Mouse (Mus musculus): Measurements from ENCODE around the gene Uts2. TPM values are rescaled to one million over a fixed set of nuclear protein-coding genes. Genes with fewer than 3 reads are reported as not detected.

Gene Uts2
- total and polyA plus RNA-seq, 3 experiments, result not detected

DNA sequence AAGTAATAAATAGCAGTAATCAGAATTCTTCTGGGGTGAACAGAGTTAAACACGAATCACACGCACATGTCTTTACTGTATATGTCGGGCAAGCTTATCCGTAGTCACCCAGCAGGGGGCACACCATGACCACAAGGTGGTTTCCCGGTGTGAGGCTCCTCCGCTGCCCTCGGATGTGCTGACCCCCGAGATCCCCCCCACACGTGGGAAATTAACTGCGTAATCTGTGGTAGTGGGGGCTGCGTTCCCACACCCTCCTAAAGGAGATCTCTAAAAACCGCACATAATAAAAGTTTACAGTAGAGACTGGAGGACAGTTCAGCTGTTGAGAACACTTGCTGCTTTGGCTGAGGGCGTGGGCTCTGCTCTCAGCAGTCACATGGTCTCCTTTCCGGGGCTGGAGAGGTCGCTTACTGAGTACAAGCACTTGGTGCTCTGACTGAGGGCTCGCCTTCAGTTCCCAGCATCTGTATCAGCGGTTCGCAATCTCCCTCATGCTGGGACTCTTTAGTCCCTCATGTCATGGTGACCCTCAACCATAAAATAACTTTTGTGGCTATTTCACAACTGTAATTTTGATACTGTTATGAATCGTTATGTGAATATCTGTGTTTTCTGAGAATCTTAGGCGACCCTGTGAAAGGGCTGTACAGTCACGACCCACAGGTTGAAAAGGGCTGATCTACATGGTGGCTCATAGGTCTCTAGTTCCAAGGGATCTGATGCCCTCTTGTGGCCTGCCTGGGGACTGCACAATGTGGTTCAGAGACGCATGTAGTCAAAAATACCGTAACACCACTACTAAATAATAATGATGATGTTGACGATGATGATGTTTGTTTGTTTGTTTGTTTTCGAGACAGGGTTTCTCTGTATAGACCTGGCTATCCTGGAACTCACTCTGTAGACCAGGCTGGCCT is 32.0 kb upstream of the Uts2 start:
- peak overlapping the region; percentile 72 for H3K27ac ChIP-seq (ENCODE audit: insufficient read depth, low read depth)
- H3K36me3 ChIP-seq (replicated peaks in 1 of 2; ENCODE audit: control insufficient read depth in 1 of 2, insufficient read depth in 1 of 2, low read length in 1 of 2), result no peaks in the 10 kb centered on the region
- dilution Hi-C loops (cut with MboI; ENCODE audit: extremely low pct_ligation_motif_present, extremely low pct_unique_long_range_greater_than_20kb, low sequenced_read_pairs), result no loop called here
- peak overlapping the region; percentile 54 for H3K4me2 ChIP-seq (ENCODE audit: insufficient read depth, low read depth, poor library complexity, severe bottlenecking)
- H3K4me1 ChIP-seq (ENCODE audit: control insufficient read depth in 1 of 2, insufficient read depth in 2 of 2), result peaks cover 0 to 18% of the 10 kb centered on the region in 2 experiments; a peak in 2 of 4 replicates
- H3K9me3 ChIP-seq (replicated peaks; ENCODE audit: low read length), result peaks cover 1% of the 10 kb centered on the region
- TF ChIP-seq USF1 (IDR thresholded peaks at IDR 0.05; ENCODE audit: low read depth, low read length), result peak; percentile 63
- TF ChIP-seq TCF12 (IDR thresholded peaks at IDR 0.05; ENCODE audit: low read depth, low read length), result peak; percentile 24; the same call in 1 of the 2 replicates
- 0 out of 2 replicates have a peak, but pooled peaks have one; percentile 55 for TF ChIP-seq TBP (conservative IDR thresholded peaks at IDR 0.05; ENCODE audit: low read depth, low read length)
- no peak; the same call in 1 of the 2 replicates for TF ChIP-seq SIN3A (IDR thresholded peaks at IDR 0.05; ENCODE audit: low read length)
- no peak for TF ChIP-seq MEF2A (IDR thresholded peaks at IDR 0.05; ENCODE audit: borderline replicate concordance, low read depth, low read length)
- peak; percentile 59 for TF ChIP-seq MAX (IDR thresholded peaks at IDR 0.05; ENCODE audit: low read length)
- peak; percentile 82 for TF ChIP-seq RAD21 (IDR thresholded peaks at IDR 0.05; ENCODE audit: low read depth, low read length)
- TF ChIP-seq KAT2A (IDR thresholded peaks at IDR 0.05; ENCODE audit: insufficient replicate concordance, low read length), result no peak
- no peak for TF ChIP-seq POLR2AphosphoS2 (IDR thresholded peaks at IDR 0.05; ENCODE audit: low read depth, low read length)
- peak; percentile 75 for TF ChIP-seq SMC3 (IDR thresholded peaks at IDR 0.05; ENCODE audit: low read depth, low read length)
- peak; percentile 58 for TF ChIP-seq USF2 (conservative IDR thresholded peaks at IDR 0.05; ENCODE audit: low read depth, low read length)
- peak; percentile 76 to 87 for TF ChIP-seq CTCF (conservative IDR thresholded peaks at IDR 0.05 in 1 of 2, IDR thresholded peaks at IDR 0.05 in 1 of 2; ENCODE audit: low read depth in 2 of 2, low read length in 2 of 2)
- no peak for TF ChIP-seq ZKSCAN1 (IDR thresholded peaks at IDR 0.05; ENCODE audit: borderline replicate concordance, low read depth, low read length)
- 0 out of 2 replicates have a peak, but pooled peaks have one; percentile 19 for TF ChIP-seq IRF4 (IDR thresholded peaks at IDR 0.05; ENCODE audit: low read depth, low read length)
- no peak for TF ChIP-seq EP300 (IDR thresholded peaks at IDR 0.05; ENCODE audit: low read length)
- peak; percentile 93 for TF ChIP-seq MYC (IDR thresholded peaks at IDR 0.05; ENCODE audit: low read depth, low read length)
- 0 out of 2 replicates have a peak, but pooled peaks have one; percentile 54 for TF ChIP-seq CHD1 (IDR thresholded peaks at IDR 0.05; ENCODE audit: low read depth, low read length)
- TF ChIP-seq BHLHE40 (IDR thresholded peaks at IDR 0.05; ENCODE audit: low read depth, low read length), result peak; percentile 58
- in situ Hi-C loops (cut with MboI; ENCODE audit: low pct_ligation_motif_present, low pct_unique_long_range_greater_than_20kb, low sequenced_read_pairs), result loop anchor here (5.0 to 10.0 kb wide), 4 partner anchors 42 to 308 kb away; no protein-coding TSS in a partner anchor
- peak overlapping the region; percentile 61 for H3K9ac ChIP-seq (ENCODE audit: insufficient read depth, low read depth)
- DNase-seq (ENCODE audit: extremely low read depth), result peak; percentile 94
- no peaks in the 10 kb centered on the region for H3K27me3 ChIP-seq (replicated peaks)
- peak overlapping the region; percentile 39 to 59 (median 50) for H3K4me3 ChIP-seq (replicated peaks in 1 of 3; ENCODE audit: low read depth in 2 of 3, low read length in 2 of 3, poor library complexity in 1 of 3)
- H3K79me2 ChIP-seq (replicated peaks; ENCODE audit: control insufficient read depth, extremely low read depth, insufficient read depth, poor library complexity, severe bottlenecking), result no peaks in the 10 kb centered on the region

- DNase-seq (ENCODE audit: extremely low read depth), result no peak
- in situ Hi-C loops (cut with MboI; ENCODE audit: low pct_ligation_motif_present, low pct_unique_long_range_greater_than_20kb, low sequenced_read_pairs), result loop anchor here (5.0 to 10.0 kb wide), 3 partner anchors 42 to 177 kb away; no protein-coding TSS in a partner anchor
- no peaks in the 10 kb centered on the region for H3K27me3 ChIP-seq (replicated peaks)
- no peaks in the 10 kb centered on the region for H3K79me2 ChIP-seq (replicated peaks; ENCODE audit: control insufficient read depth, extremely low read depth, insufficient read depth, poor library complexity, severe bottlenecking)
- dilution Hi-C loops (cut with MboI; ENCODE audit: extremely low pct_ligation_motif_present, extremely low pct_unique_long_range_greater_than_20kb, low sequenced_read_pairs), result no loop called here
- H3K9me3 ChIP-seq (replicated peaks; ENCODE audit: low read length), result peaks cover 1% of the 10 kb centered on the region
- no peak overlapping the region for H3K9ac ChIP-seq (ENCODE audit: insufficient read depth, low read depth)
- no peak overlapping the region for H3K27ac ChIP-seq (ENCODE audit: insufficient read depth, low read depth)
- H3K4me2 ChIP-seq (ENCODE audit: insufficient read depth, low read depth, poor library complexity, severe bottlenecking), result peak overlapping the region; percentile 54; the same call in 1 of the 2 replicates
- peaks cover 0 to 18% of the 10 kb centered on the region in 2 experiments; a peak in 2 of 4 replicates for H3K4me1 ChIP-seq (ENCODE audit: control insufficient read depth in 1 of 2, insufficient read depth in 2 of 2)
- no peak overlapping the region for H3K4me3 ChIP-seq (replicated peaks in 1 of 3; ENCODE audit: low read depth in 2 of 3, low read length in 2 of 3, poor library complexity in 1 of 3)
- TF ChIP-seq ZC3H11A (IDR thresholded peaks at IDR 0.05; ENCODE audit: low read depth, low read length) (no peak), CTCF (conservative IDR thresholded peaks at IDR 0.05 in 1 of 2, IDR thresholded peaks at IDR 0.05 in 1 of 2; ENCODE audit: low read depth in 2 of 2, low read length in 2 of 2) (peak; percentile 3 to 65; a peak in 3 of 4 replicates), RCOR1 (conservative IDR thresholded peaks at IDR 0.05; ENCODE audit: low read depth, low read length) (no peak), HCFC1 (IDR thresholded peaks at IDR 0.05; ENCODE audit: low read depth, low read length) (no peak), MXI1 (IDR thresholded peaks at IDR 0.05; ENCODE audit: low read depth, low read length) (peak; percentile 43; the same call in 1 of the 2 replicates), IRF4 (IDR thresholded peaks at IDR 0.05; ENCODE audit: low read depth, low read length) (0 out of 2 replicates have a peak, but pooled peaks have one; percentile 4), SMC3 (IDR thresholded peaks at IDR 0.05; ENCODE audit: low read depth, low read length) (0 out of 2 replicates have a peak, but pooled peaks have one; percentile 6)
- no peaks in the 10 kb centered on the region for H3K36me3 ChIP-seq (replicated peaks in 1 of 2; ENCODE audit: control insufficient read depth in 1 of 2, insufficient read depth in 1 of 2, low read length in 1 of 2)
These were observed 31.3 kb upstream of the Uts2 start for GRCm38 (mm10) chr4:150965555-150965951.

Measured in CH12.LX (cell line).